Mouse (Mus musculus) heart, adult 2 months (tissue): ENCODE data around the gene Ccdc9b.

Experiments used
- CTCF ChIP-seq: fragments of 200-600 bp; IDR thresholded peaks from 2 replicates; pipeline ENCODE4 v1.8.1; 2022; ENCODE audit warnings: antibody characterized with exemption, mild to moderate bottlenecking, moderate library complexity
- EP300 ChIP-seq: fragments of 200-500 bp; IDR thresholded peaks from 2 replicates; pipeline ENCODE4 v1.6.1; 2011; ENCODE audit warnings: low read depth, low read length, control low read depth; ENCODE audit not compliant: insufficient read depth
- POLR2A ChIP-seq: fragments of 200-500 bp; IDR thresholded peaks from 2 replicates; pipeline ENCODE4 v1.6.1; 2011; ENCODE audit warnings: mild to moderate bottlenecking, low read depth, low read length, control low read depth; ENCODE audit not compliant: insufficient read depth

DNA sequence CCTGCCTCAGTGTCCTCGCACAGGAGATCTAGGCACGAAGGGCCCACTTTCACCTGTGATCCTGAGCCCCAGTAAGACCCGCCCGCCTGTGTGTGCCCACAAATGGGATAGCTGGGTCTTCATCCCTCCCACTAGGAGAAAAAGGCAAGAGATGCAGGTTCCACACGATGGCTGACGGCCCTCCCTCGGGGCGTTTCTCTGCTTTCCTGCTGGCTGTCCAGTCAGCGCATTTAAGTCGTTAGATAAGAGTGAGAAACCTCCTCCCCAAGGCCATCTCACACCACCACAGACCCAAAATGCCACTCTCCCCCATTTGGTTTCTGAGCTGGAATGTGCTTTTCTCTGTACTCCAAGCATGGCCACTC, 305 bp upstream of the Ccdc9b start:
- TF ChIP-seq CTCF (no peak), EP300 (no peak), POLR2A (0 out of 2 replicates have a peak, but pooled peaks have one; percentile 38)
